13 mouse cellular contexts compared by ENCODE assay signal in the genomic region with DNA sequence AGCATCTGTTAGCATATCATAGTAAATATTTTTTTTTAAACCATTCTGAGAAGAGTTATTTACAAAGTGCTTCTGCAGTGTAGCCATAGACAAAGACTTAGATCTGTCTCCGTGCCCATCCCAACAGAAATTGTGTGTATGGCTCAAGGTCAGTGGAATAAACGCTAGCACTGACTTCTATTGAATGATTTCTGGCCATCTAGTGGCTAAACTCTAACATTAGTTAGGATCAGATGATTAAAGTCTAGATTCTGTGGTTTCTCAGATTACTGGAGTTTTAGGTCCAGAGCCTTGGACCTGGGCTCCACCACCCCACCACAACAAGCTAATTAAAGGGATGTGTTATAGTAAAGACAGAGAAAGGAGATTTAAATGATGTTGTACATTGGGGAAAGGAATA.
"Had no signal": no experiment of that assay in that cellular context is flagged by ENCODE, and none has a peak within 500 bp of the region (broad histone marks: within the 10 kb centered on the region; RNA-seq: fewer than 3 reads in every experiment).

No protein-coding gene starts in this region.

- DNase-seq: kidney, adult 2 months; kidney, postnatal 36 days; lung, postnatal 4 days; right cerebral cortex, postnatal 14 days; thymus, postnatal 4 days had no signal

- H3K9ac ChIP-seq: kidney, embryonic 15.5 days; limb, embryonic 15.5 days; liver, embryonic 12.5 days; lung, embryonic 15.5 days; stomach, embryonic 15.5 days had no signal

- H3K4me3 ChIP-seq: kidney, embryonic 15.5 days; limb, embryonic 15.5 days; liver, embryonic 12.5 days; lung, embryonic 15.5 days; megakaryocyte, embryonic 14.5 days; stomach, embryonic 15.5 days had no signal

- H3K27ac ChIP-seq: kidney, embryonic 15.5 days; limb, embryonic 15.5 days; liver, embryonic 12.5 days; lung, embryonic 15.5 days; stomach, embryonic 15.5 days had no signal

- H3K9me3 ChIP-seq: kidney, embryonic 15.5 days; limb, embryonic 15.5 days; liver, embryonic 12.5 days; lung, embryonic 15.5 days; megakaryocyte, embryonic 14.5 days; stomach, embryonic 15.5 days had no signal

- H3K4me2 ChIP-seq: kidney, embryonic 15.5 days; limb, embryonic 15.5 days; liver, embryonic 12.5 days; lung, embryonic 15.5 days; midbrain, embryonic 11.5 days; stomach, embryonic 15.5 days had no signal

- H3K36me3 ChIP-seq: kidney, embryonic 15.5 days; limb, embryonic 15.5 days; liver, embryonic 12.5 days; lung, embryonic 15.5 days; stomach, embryonic 15.5 days had no signal

- H3K4me1 ChIP-seq: limb, embryonic 15.5 days; liver, embryonic 12.5 days; lung, embryonic 15.5 days; stomach, embryonic 15.5 days had no signal

- H3K27me3 ChIP-seq: kidney, embryonic 15.5 days; limb, embryonic 15.5 days; liver, embryonic 12.5 days; lung, embryonic 15.5 days; stomach, embryonic 15.5 days had no signal

- ATAC-seq: liver, embryonic 12.5 days; midbrain, embryonic 16.5 days had no signal
